Mouse (Mus musculus) erythroblast, embryonic 14.5 days (primary cell): ENCODE results near the gene Cd52.

Experiments used
- GATA1 ChIP-seq: IDR thresholded peaks from 2 replicates; pipeline ENCODE4 v1.6.1; 2012; ENCODE audit warnings: low read length, inconsistent platforms, mixed read lengths
- TAL1 ChIP-seq: IDR thresholded peaks from 3 replicates; pipeline ENCODE4 v1.6.1; 2012; ENCODE audit warnings: low read length, inconsistent platforms, mixed read lengths

DNA sequence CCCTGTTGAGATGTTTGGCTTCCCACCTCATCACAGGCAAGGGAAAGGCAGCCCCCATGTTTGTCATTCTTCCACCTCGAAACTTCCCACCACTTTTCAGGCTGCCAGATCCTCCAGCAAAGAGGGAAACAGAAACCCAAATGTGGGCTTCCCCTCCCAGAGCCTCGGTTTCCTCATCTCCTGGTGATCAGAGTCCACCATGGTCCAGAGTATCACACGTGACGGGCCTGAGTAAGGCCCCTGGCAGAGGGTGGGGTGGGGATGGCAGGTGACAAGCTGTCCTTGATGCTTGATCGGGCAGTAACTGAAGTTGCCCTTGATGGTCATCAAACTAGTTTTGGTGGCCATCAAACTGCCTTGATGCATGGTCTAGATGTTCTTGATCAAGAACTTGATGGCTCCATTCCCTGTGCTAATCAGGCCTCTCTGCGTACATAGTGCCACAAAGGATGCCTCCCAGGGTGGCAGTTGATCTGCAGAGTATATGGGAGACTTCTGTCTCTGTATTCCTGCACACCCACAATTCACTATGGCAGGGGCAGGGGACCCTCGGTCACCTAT, 798 bp downstream of the Cd52 start:
- TF ChIP-seq TAL1: no peak
- no peak for TF ChIP-seq GATA1
